Mouse (Mus musculus) MEL (cell line): ENCODE results near the gene Setd4.

Experiments
- CHD1 ChIP-seq: IDR thresholded peaks from 2 replicates; pipeline ENCODE4 v1.6.1; 2012; ENCODE audit warnings: low read depth, mild to moderate bottlenecking, inconsistent platforms, low read length, improper control_type of control experiment
- CTCF ChIP-seq, 3 experiments: IDR thresholded peaks in 2 of 3; conservative IDR thresholded peaks in 1 of 3; 2 replicates each; pipeline ENCODE4 v1.5.1; 2011 to 2012; ENCODE audit warnings: low read length in 3 of 3, low read depth in 2 of 3, mild to moderate bottlenecking in 2 of 3, improper control_type of control experiment in 1 of 3, inconsistent platforms in 1 of 3, mixed read lengths in 1 of 3, moderate library complexity in 1 of 3; ENCODE audit not compliant: control insufficient read depth in 1 of 3, insufficient read depth in 1 of 3, poor library complexity in 1 of 3, severe bottlenecking in 1 of 3
- E2F4 ChIP-seq: IDR thresholded peaks from 2 replicates; pipeline ENCODE4 v1.6.1; 2011; ENCODE audit warnings: low read depth, low read length, improper control_type of control experiment, borderline replicate concordance
- EP300 ChIP-seq, 2 experiments: IDR thresholded peaks; 2 replicates each; pipeline ENCODE4 v1.6.1; 2011; ENCODE audit warnings: improper control_type of control experiment in 2 of 2, low read length in 2 of 2, low read depth in 1 of 2, mild to moderate bottlenecking in 1 of 2
- GATA1 ChIP-seq: IDR thresholded peaks from 2 replicates; pipeline ENCODE4 v1.6.1; 2011; ENCODE audit warnings: low read depth, low read length, improper control_type of control experiment
- KAT2A ChIP-seq: conservative IDR thresholded peaks from 2 replicates; pipeline ENCODE4 v1.6.1; 2012; ENCODE audit warnings: low read depth, low read length, improper control_type of control experiment, inconsistent platforms
- MAFK ChIP-seq: IDR thresholded peaks from 2 replicates; pipeline ENCODE4 v1.6.1; 2011; ENCODE audit warnings: low read depth, mild to moderate bottlenecking, low read length, improper control_type of control experiment, borderline replicate concordance
- MAX ChIP-seq: IDR thresholded peaks from 2 replicates; pipeline ENCODE4 v1.6.1; 2011; ENCODE audit warnings: low read length, improper control_type of control experiment
- NELFE ChIP-seq: IDR thresholded peaks from 2 replicates; pipeline ENCODE4 v1.6.1; 2011; ENCODE audit warnings: low read depth, low read length, improper control_type of control experiment
- POLR2A ChIP-seq, 2 experiments: IDR thresholded peaks; 2 replicates each; pipeline ENCODE4 v1.6.1; 2011 to 2012; ENCODE audit warnings: low read length in 2 of 2, mild to moderate bottlenecking in 2 of 2, control low read depth in 1 of 2, improper control_type of control experiment in 1 of 2, low read depth in 1 of 2, moderate library complexity in 1 of 2; ENCODE audit not compliant: control insufficient read depth in 1 of 2, insufficient read depth in 1 of 2, poor library complexity in 1 of 2
- USF1 ChIP-seq: IDR thresholded peaks from 2 replicates; pipeline ENCODE4 v1.6.1; 2014; ENCODE audit warnings: low read depth, mild to moderate bottlenecking, inconsistent platforms, low read length, improper control_type of control experiment, moderate library complexity

DNA sequence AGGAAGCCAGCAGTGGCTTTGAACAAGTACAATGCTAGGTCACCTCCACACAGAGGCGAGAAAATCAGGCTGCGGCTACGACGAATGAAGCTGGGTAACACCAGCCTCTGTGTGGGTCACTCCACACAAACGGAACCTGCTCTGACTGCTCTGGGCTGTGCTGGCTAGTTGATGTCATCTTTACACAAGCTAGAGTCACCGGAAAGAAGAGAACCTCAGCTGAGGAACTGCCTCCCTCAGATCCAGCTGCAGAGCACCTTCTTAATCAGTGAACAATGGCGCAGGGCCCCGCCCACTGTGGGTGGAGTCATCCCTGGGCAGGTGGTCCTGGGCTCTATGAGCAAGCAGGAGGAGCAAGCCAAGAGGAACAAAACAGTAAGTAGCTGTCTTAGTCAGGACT lies 17.5 kb downstream of the Setd4 start:
- TF ChIP-seq POLR2A (IDR thresholded peaks at IDR 0.05; ENCODE audit: control insufficient read depth in 1 of 2, insufficient read depth in 1 of 2, low read depth in 1 of 2, low read length in 2 of 2, poor library complexity in 1 of 2) (no peak), CHD1 (no peak), E2F4 (no peak), NELFE (no peak), CTCF (IDR thresholded peaks at IDR 0.05 in 2 of 3, conservative IDR thresholded peaks at IDR 0.05 in 1 of 3; ENCODE audit: control insufficient read depth in 1 of 3, insufficient read depth in 1 of 3, low read depth in 2 of 3, low read length in 3 of 3, poor library complexity in 1 of 3, severe bottlenecking in 1 of 3) (no peak), GATA1 (no peak), USF1 (no peak), KAT2A (no peak), EP300 (IDR thresholded peaks at IDR 0.05; ENCODE audit: low read depth in 1 of 2, low read length in 2 of 2) (no peak), MAFK (no peak), MAX (no peak)
